Comparison of ENCODE assay signal across 37 mouse cellular contexts in genomic region chr11:43198811-43199210, GRCm38 (mm10). TPM values are rescaled to one million over a fixed set of nuclear protein-coding genes. Genes with fewer than 3 reads are reported as not detected.
"Had no signal": no experiment of that assay in that cellular context is flagged by ENCODE, and none has a peak within 500 bp of the region (broad histone marks: within the 10 kb centered on the region; RNA-seq: fewer than 3 reads in every experiment).

No protein-coding gene starts in this region.

- H3K4me1 ChIP-seq: limb, embryonic 15.5 days; liver, embryonic 12.5 days; liver, embryonic 13.5 days; liver, embryonic 15.5 days; megakaryocyte, embryonic 14.5 days; midbrain, embryonic 10.5 days; midbrain, embryonic 12.5 days; midbrain, embryonic 13.5 days; midbrain, embryonic 15.5 days; neural tube, embryonic 12.5 days had no signal

- DNase-seq: left cerebral cortex, postnatal 4 days; liver; liver, embryonic 13.5 days; liver, postnatal 0 days; lung, adult 18-20 months; lung, adult 2 months; lung, embryonic 14.5 days; lung, postnatal 10 days; lung, postnatal 14 days; lung, postnatal 36 days; lung, postnatal 4 days; midbrain, embryonic 14.5 days had no signal

- ATAC-seq: liver, embryonic 12.5 days; liver, postnatal 0 days; lung, postnatal 0 days; midbrain, embryonic 13.5 days; midbrain, embryonic 15.5 days; midbrain, embryonic 16.5 days had no signal

- H3K4me2 ChIP-seq: limb, embryonic 12.5 days; limb, embryonic 13.5 days; limb, embryonic 15.5 days; liver, embryonic 11.5 days; liver, embryonic 12.5 days; liver, embryonic 13.5 days; liver, embryonic 15.5 days; lung, embryonic 14.5 days; lung, embryonic 15.5 days; midbrain, embryonic 11.5 days; midbrain, embryonic 12.5 days; midbrain, embryonic 13.5 days; midbrain, embryonic 15.5 days; neural tube, embryonic 12.5 days had no signal

- H3K9ac ChIP-seq: limb, embryonic 12.5 days; limb, embryonic 13.5 days; limb, embryonic 15.5 days; liver, embryonic 12.5 days; liver, embryonic 13.5 days; liver, embryonic 14.5 days; liver, embryonic 15.5 days; liver, postnatal 0 days; lung, embryonic 14.5 days; lung, embryonic 15.5 days; midbrain, embryonic 12.5 days; midbrain, embryonic 13.5 days; midbrain, embryonic 15.5 days; neural tube, embryonic 12.5 days had no signal

- H3K36me3 ChIP-seq: limb, embryonic 10.5 days; limb, embryonic 12.5 days; limb, embryonic 13.5 days; limb, embryonic 15.5 days; liver, embryonic 12.5 days; liver, embryonic 13.5 days; liver, embryonic 15.5 days; lung, embryonic 15.5 days; midbrain, embryonic 10.5 days; midbrain, embryonic 12.5 days; midbrain, embryonic 13.5 days; midbrain, embryonic 15.5 days; neural tube, embryonic 12.5 days had no signal

- H3K27me3 ChIP-seq: limb, embryonic 12.5 days; limb, embryonic 13.5 days; limb, embryonic 15.5 days; liver, embryonic 12.5 days; liver, embryonic 13.5 days; liver, embryonic 15.5 days; lung, embryonic 15.5 days; megakaryocyte, embryonic 14.5 days; midbrain, embryonic 12.5 days; midbrain, embryonic 13.5 days; midbrain, embryonic 15.5 days; neural tube, embryonic 12.5 days had no signal

- H3K9me3 ChIP-seq: limb, embryonic 10.5 days; limb, embryonic 12.5 days; limb, embryonic 13.5 days; limb, embryonic 15.5 days; liver, embryonic 12.5 days; liver, embryonic 13.5 days; liver, embryonic 15.5 days; lung, embryonic 15.5 days; megakaryocyte, embryonic 14.5 days; midbrain, embryonic 10.5 days; midbrain, embryonic 12.5 days; midbrain, embryonic 13.5 days; midbrain, embryonic 15.5 days; neural tube, embryonic 12.5 days had no signal

- H3K27ac ChIP-seq: limb, embryonic 10.5 days; limb, embryonic 12.5 days; limb, embryonic 13.5 days; limb, embryonic 15.5 days; liver, embryonic 12.5 days; liver, embryonic 13.5 days; liver, embryonic 14.5 days; liver, embryonic 15.5 days; lung, embryonic 15.5 days; macrophage; midbrain, embryonic 10.5 days; midbrain, embryonic 12.5 days; midbrain, embryonic 13.5 days; midbrain, embryonic 15.5 days; neural tube, embryonic 12.5 days had no signal

- H3K4me3 ChIP-seq: limb, embryonic 10.5 days; limb, embryonic 12.5 days; limb, embryonic 13.5 days; limb, embryonic 15.5 days; liver, embryonic 12.5 days; liver, embryonic 13.5 days; liver, embryonic 15.5 days; lung, embryonic 15.5 days; megakaryocyte, embryonic 14.5 days; midbrain, embryonic 10.5 days; midbrain, embryonic 12.5 days; midbrain, embryonic 13.5 days; midbrain, embryonic 15.5 days; myocyte; neural tube, embryonic 12.5 days had no signal

RNA-seq across cellular contexts. Expression of gene Atp10b, which starts 49.1 kb away (rescaled TPM):
- total RNA-seq: liver, adult 2 months; megakaryocyte progenitor cell, adult 5-6 weeks; megakaryocyte, adult 5-6 weeks; megakaryocyte-erythroid progenitor cell, adult 5-6 weeks; monocyte, adult 5-6 weeks had no signal
- polyA plus RNA-seq: liver, adult 2 months; liver, embryonic 11.5 days; liver, embryonic 12.5 days; liver, embryonic 13.5 days; liver, embryonic 14.5 days; liver, postnatal 0 days; macrophage had no signal
